Mouse (Mus musculus) testis, adult 2 months (tissue): ENCODE results near the gene Frmd4a.

ENCODE experiments used
- CTCF ChIP-seq: fragments of 200-500 bp; IDR thresholded peaks from 2 replicates; pipeline ENCODE4 v1.5.1; 2012; ENCODE audit warnings: low read depth, mild to moderate bottlenecking, inconsistent platforms, low read length, moderate library complexity; ENCODE audit not compliant: control insufficient read depth, insufficient read depth, insufficient replicate concordance
- POLR2A ChIP-seq: fragments of 200-500 bp; IDR thresholded peaks from 2 replicates; pipeline ENCODE4 v1.6.1; 2012; ENCODE audit warnings: low read depth, mild to moderate bottlenecking, inconsistent platforms, low read length, moderate library complexity; ENCODE audit not compliant: control insufficient read depth

GRCm38 (mm10) chr2:4228510-4228909, 211.0 kb downstream of the Frmd4a start:
- TF ChIP-seq CTCF (no peak), POLR2A (no peak)
